Mouse (Mus musculus): ENCODE results near the gene Bmp6. TPM values are rescaled to one million over a fixed set of nuclear protein-coding genes. Genes with fewer than 3 reads are reported as not detected.

Gene Bmp6
- polyA plus RNA-seq, 1 experiment from 2014 or later = 0.31 TPM

DNA sequence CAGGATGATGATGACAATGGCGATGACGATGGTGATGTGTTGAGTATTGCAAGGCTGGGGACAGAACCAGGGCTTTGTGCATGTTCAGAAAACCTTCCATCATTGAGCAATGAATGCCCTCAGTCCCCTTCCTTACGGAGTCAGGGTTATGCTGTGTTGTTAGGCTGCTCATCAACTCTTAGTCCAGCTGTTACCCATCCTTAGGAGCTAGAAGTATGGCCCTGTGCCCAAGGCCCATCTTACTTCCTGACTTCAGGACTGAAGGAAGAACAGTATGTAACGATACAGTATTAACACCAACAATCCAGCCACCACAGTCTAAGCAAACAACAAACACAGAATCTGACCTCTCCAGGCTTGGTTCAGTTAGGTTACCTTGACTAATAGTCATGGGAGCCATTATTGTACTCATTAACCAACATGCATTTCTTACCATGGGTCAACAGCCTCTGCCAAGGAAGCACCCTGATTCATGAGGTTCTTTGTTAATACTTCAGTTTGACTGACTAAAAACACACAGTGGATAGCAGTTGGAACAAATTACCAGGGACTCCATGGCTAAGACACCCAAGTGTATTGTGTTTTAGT lies 42.6 kb downstream of the Bmp6 start:
- ATAC-seq (no peak), DNase-seq (no peak)
- 73% methylated on average over 4 of the region's 4 CpGs for WGBS (ENCODE audit: insufficient replicate concordance)
- Histone ChIP-seq H3K4me2 (ENCODE audit: low read depth, low read length) (no peak overlapping the region), H3K36me3 (replicated peaks; ENCODE audit: insufficient read depth, low read length) (no peaks in the 10 kb centered on the region), H3K27ac (ENCODE audit: low read depth) (no peak overlapping the region), H3K9ac (replicated peaks) (no peak overlapping the region), H3K27me3 (ENCODE audit: insufficient read depth, low read length) (no peaks in the 10 kb centered on the region), H3K4me3 (ENCODE audit: low read depth, low read length) (no peak overlapping the region), H3K9me3 (ENCODE audit: low read length) (no peaks in the 10 kb centered on the region), H3K4me1 (ENCODE audit: insufficient read depth) (no peaks in the 10 kb centered on the region)
- TF ChIP-seq EP300 (IDR thresholded peaks at IDR 0.05; ENCODE audit: low read depth) = no peak
- no peak for TF ChIP-seq CTCF (IDR thresholded peaks at IDR 0.05; ENCODE audit: low read depth)

DNA sequence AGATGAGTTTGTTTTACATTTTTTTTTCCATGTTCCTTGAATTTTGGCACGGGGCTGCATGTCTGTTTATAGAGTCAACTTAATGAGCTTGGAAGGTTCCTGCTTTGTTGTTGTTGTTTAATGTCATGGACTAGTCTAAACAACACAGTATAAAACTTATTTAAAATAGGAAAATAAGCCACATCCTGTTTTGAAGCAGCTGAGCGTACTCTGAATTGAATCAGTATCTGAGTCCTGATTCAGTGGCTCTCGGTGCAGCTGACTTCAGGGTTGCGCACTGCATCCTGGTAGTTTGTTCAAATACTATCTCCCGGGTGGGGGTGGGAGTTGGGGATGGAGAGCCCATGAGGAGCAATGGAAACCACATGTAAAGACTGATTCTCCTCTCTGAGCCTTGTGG lies 48.5 kb downstream of the Bmp6 start:
- H3K27ac ChIP-seq (ENCODE audit: low read depth) = no peak overlapping the region
- no peaks in the 10 kb centered on the region for H3K9me3 ChIP-seq (ENCODE audit: low read length)
- no peaks in the 10 kb centered on the region for H3K4me1 ChIP-seq (ENCODE audit: insufficient read depth)
- H3K9ac ChIP-seq (replicated peaks) = no peak overlapping the region
- ATAC-seq (no peak), DNase-seq (no peak)
- H3K36me3 ChIP-seq (replicated peaks; ENCODE audit: insufficient read depth, low read length) = no peaks in the 10 kb centered on the region
- TF ChIP-seq CTCF (IDR thresholded peaks at IDR 0.05; ENCODE audit: low read depth) (no peak), EP300 (IDR thresholded peaks at IDR 0.05; ENCODE audit: low read depth) (no peak)
- no peaks in the 10 kb centered on the region for H3K27me3 ChIP-seq (ENCODE audit: insufficient read depth, low read length)
- 56% methylated on average over 5 of the region's 5 CpGs for WGBS (ENCODE audit: insufficient replicate concordance)
- H3K4me2 ChIP-seq (ENCODE audit: low read depth, low read length) = no peak overlapping the region
- H3K4me3 ChIP-seq (ENCODE audit: low read depth, low read length) = no peak overlapping the region

DNA sequence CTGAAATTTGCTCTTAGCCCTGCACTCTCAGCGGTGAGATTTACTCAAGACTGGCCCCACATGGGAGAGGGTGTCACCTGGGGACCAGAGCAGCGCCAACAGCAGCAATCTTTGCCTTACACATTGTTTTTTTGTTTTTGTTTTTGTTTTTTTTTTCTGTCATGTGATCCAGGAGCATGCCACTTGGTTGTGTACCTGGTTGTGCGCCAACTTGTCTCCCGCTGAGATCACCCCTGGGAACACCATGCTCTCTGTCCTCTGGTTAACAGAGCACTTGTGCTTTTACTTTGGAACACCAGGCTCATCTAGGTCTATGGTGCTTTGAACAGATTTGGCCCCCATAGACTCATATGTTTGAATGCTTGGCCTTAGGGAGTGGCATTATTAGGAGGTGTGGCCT lies 50.1 kb downstream of the Bmp6 start:
- no peaks in the 10 kb centered on the region for H3K9me3 ChIP-seq (ENCODE audit: low read length)
- H3K4me2 ChIP-seq (ENCODE audit: low read depth, low read length) = no peak overlapping the region
- H3K4me1 ChIP-seq (ENCODE audit: insufficient read depth) = no peaks in the 10 kb centered on the region
- no peak overlapping the region for H3K9ac ChIP-seq (replicated peaks)
- no peak for DNase-seq
- H3K27me3 ChIP-seq (ENCODE audit: insufficient read depth, low read length) = no peaks in the 10 kb centered on the region
- no peak overlapping the region for H3K27ac ChIP-seq (ENCODE audit: low read depth)
- no peak for TF ChIP-seq EP300 (IDR thresholded peaks at IDR 0.05; ENCODE audit: low read depth)
- no peak for TF ChIP-seq CTCF (IDR thresholded peaks at IDR 0.05; ENCODE audit: low read depth)
- H3K36me3 ChIP-seq (replicated peaks; ENCODE audit: insufficient read depth, low read length) = no peaks in the 10 kb centered on the region
- no peak overlapping the region for H3K4me3 ChIP-seq (ENCODE audit: low read depth, low read length)
- WGBS (ENCODE audit: insufficient replicate concordance) = 88% methylated on average over 4 of the region's 4 CpGs
- no peak for ATAC-seq

DNA sequence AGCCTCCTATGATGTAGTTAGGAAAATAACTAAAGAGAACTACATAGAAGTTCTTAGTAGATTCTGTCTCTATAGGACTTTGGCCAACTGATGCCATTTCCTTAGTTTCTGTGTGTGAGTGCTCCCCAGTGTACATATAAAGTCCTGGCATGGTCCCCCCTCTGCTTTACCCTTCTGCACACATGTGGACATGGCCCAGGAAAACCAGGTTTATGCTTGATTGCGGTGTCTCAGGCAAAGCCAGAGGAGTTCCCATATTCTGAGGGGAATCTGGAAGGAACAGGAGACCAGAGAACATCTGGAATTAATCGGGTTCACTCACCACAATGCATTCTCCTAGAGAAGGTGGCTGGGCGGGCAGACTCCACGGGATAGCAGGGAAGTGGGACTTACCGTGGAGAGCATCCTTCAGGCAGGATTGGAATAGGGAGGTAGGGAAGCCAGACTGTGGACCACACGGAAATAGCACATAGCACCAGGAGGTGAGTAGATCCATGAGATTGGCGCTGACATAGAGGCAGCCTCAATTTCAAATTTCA lies 52.2 kb downstream of the Bmp6 start:
- Histone ChIP-seq H3K9ac (replicated peaks) (no peak overlapping the region), H3K27me3 (ENCODE audit: insufficient read depth, low read length) (no peaks in the 10 kb centered on the region), H3K4me3 (ENCODE audit: low read depth, low read length) (no peak overlapping the region), H3K27ac (ENCODE audit: low read depth) (no peak overlapping the region), H3K4me2 (ENCODE audit: low read depth, low read length) (no peak overlapping the region), H3K9me3 (ENCODE audit: low read length) (no peaks in the 10 kb centered on the region), H3K36me3 (replicated peaks; ENCODE audit: insufficient read depth, low read length) (no peaks in the 10 kb centered on the region), H3K4me1 (ENCODE audit: insufficient read depth) (no peaks in the 10 kb centered on the region)
- 77% methylated on average over 7 of the region's 7 CpGs for WGBS (ENCODE audit: insufficient replicate concordance)
- TF ChIP-seq CTCF (IDR thresholded peaks at IDR 0.05; ENCODE audit: low read depth) (no peak), EP300 (IDR thresholded peaks at IDR 0.05; ENCODE audit: low read depth) (no peak)
- DNase-seq = no peak
- no peak for ATAC-seq

DNA sequence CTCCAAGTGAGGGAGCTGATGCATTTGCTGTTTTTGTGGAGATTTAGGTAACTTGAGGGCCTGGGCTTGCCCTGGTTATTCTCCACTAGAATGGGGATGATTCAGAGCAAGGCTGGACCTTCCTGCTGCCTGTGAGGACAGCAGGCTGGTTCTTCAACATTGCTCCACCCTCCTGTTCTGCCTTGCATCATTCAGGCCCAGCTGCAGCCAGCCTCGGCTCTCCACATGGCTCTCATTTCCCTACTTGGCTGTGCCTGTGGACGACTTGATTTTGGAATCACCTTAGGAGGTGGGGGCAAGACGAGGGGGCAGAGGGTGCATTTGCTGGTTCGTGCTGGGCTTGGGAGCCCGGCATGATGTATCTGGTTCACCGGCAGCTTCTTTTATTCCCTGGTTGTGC lies 53.8 kb downstream of the Bmp6 start:
- H3K27ac ChIP-seq (ENCODE audit: low read depth) = no peak overlapping the region
- H3K4me1 ChIP-seq (ENCODE audit: insufficient read depth) = no peaks in the 10 kb centered on the region
- H3K4me2 ChIP-seq (ENCODE audit: low read depth, low read length) = no peak overlapping the region
- H3K4me3 ChIP-seq (ENCODE audit: low read depth, low read length) = no peak overlapping the region
- ATAC-seq (no peak), DNase-seq (no peak)
- no peaks in the 10 kb centered on the region for H3K36me3 ChIP-seq (replicated peaks; ENCODE audit: insufficient read depth, low read length)
- no peaks in the 10 kb centered on the region for H3K27me3 ChIP-seq (ENCODE audit: insufficient read depth, low read length)
- TF ChIP-seq CTCF (IDR thresholded peaks at IDR 0.05; ENCODE audit: low read depth) (no peak), EP300 (IDR thresholded peaks at IDR 0.05; ENCODE audit: low read depth) (no peak)
- H3K9me3 ChIP-seq (ENCODE audit: low read length) = no peaks in the 10 kb centered on the region
- 82% methylated on average over 6 of the region's 6 CpGs for WGBS (ENCODE audit: insufficient replicate concordance)
- H3K9ac ChIP-seq (replicated peaks) = no peak overlapping the region

DNA sequence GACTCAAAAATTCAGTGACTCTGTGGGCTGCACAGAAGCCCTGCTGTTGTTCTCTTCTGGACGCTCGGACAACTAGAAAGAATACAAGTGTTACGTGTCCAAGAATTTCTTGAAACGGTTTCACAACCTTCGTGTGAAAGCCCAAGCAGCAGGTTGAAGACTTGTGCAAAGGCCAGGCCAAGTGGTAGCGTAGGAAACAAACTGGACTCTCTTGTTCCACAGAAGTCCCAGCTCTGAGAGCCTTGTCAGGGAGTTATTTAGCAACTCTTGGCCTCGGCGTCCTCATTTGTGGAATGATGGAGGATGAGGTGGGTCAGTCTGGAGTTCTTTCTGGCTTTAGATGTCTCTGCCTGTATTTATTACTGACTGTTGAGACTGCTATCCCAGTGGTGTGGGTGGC lies 55.8 kb downstream of the Bmp6 start:
- no peaks in the 10 kb centered on the region for H3K27me3 ChIP-seq (ENCODE audit: insufficient read depth, low read length)
- H3K9ac ChIP-seq (replicated peaks) = no peak overlapping the region
- no peaks in the 10 kb centered on the region for H3K9me3 ChIP-seq (ENCODE audit: low read length)
- no peaks in the 10 kb centered on the region for H3K36me3 ChIP-seq (replicated peaks; ENCODE audit: insufficient read depth, low read length)
- H3K27ac ChIP-seq (ENCODE audit: low read depth) = no peak overlapping the region
- no peak overlapping the region for H3K4me2 ChIP-seq (ENCODE audit: low read depth, low read length)
- H3K4me1 ChIP-seq (ENCODE audit: insufficient read depth) = no peaks in the 10 kb centered on the region
- 82% methylated on average over 8 of the region's 8 CpGs for WGBS (ENCODE audit: insufficient replicate concordance)
- ATAC-seq (no peak), DNase-seq (no peak)
- no peak overlapping the region for H3K4me3 ChIP-seq (ENCODE audit: low read depth, low read length)
- TF ChIP-seq CTCF (IDR thresholded peaks at IDR 0.05; ENCODE audit: low read depth) = no peak
- TF ChIP-seq EP300 (IDR thresholded peaks at IDR 0.05; ENCODE audit: low read depth) = no peak
